Mouse (Mus musculus): ENCODE measurements at regions not wholly inside any gene's neighbourhood (a gene's known extent, or its start where the extent isn't known, plus 50 kb on each side); places are given as distances from the start of the nearest gene placed in this dataset.

GRCm38 (mm10) chr3:131785524-131785923 lies 221.0 kb downstream of the Papss1 start:
- Histone ChIP-seq H3K9ac (ENCODE audit: insufficient read depth, low read depth) (no peak overlapping the region), H3K9me3 (replicated peaks; ENCODE audit: low read length) (no peaks in the 10 kb centered on the region), H3K4me1 (ENCODE audit: control insufficient read depth in 1 of 2, insufficient read depth in 2 of 2) (peaks cover 2 to 8% of the 10 kb centered on the region in 2 experiments; a peak in 2 of 4 replicates), H3K79me2 (replicated peaks; ENCODE audit: control insufficient read depth, extremely low read depth, insufficient read depth, poor library complexity, severe bottlenecking) (no peaks in the 10 kb centered on the region), H3K4me2 (ENCODE audit: insufficient read depth, low read depth, poor library complexity, severe bottlenecking) (no peak overlapping the region), H3K4me3 (replicated peaks in 1 of 3; ENCODE audit: low read depth in 2 of 3, low read length in 2 of 3, poor library complexity in 1 of 3) (no peak overlapping the region), H3K27me3 (replicated peaks) (no peaks in the 10 kb centered on the region), H3K36me3 (replicated peaks in 1 of 2; ENCODE audit: control insufficient read depth in 1 of 2, insufficient read depth in 1 of 2, low read length in 1 of 2) (no peaks in the 10 kb centered on the region), H3K27ac (ENCODE audit: insufficient read depth, low read depth) (no peak overlapping the region)
- dilution Hi-C loops (cut with MboI; ENCODE audit: extremely low pct_ligation_motif_present, extremely low pct_unique_long_range_greater_than_20kb, low sequenced_read_pairs), result no loop called here
- no peak for DNase-seq (ENCODE audit: extremely low read depth)
- in situ Hi-C loops (cut with MboI; ENCODE audit: low pct_ligation_motif_present, low pct_unique_long_range_greater_than_20kb, low sequenced_read_pairs), result no loop called here
- TF ChIP-seq MEF2A (IDR thresholded peaks at IDR 0.05; ENCODE audit: borderline replicate concordance, low read depth, low read length) (no peak), TBP (conservative IDR thresholded peaks at IDR 0.05; ENCODE audit: low read depth, low read length) (no peak), TCF12 (IDR thresholded peaks at IDR 0.05; ENCODE audit: low read depth, low read length) (no peak), JUND (conservative IDR thresholded peaks at IDR 0.05; ENCODE audit: low read depth, low read length) (no peak), SIN3A (IDR thresholded peaks at IDR 0.05; ENCODE audit: low read length) (no peak)

- no peaks in the 10 kb centered on the region for H3K9me3 ChIP-seq (replicated peaks; ENCODE audit: low read length)
- no peak overlapping the region for H3K4me2 ChIP-seq (ENCODE audit: insufficient read depth, low read depth, poor library complexity, severe bottlenecking)
- H3K4me1 ChIP-seq (ENCODE audit: control insufficient read depth in 1 of 2, insufficient read depth in 2 of 2), result peaks cover 0 to 4% of the 10 kb centered on the region in 2 experiments; a peak in 2 of 4 replicates
- dilution Hi-C loops (cut with MboI; ENCODE audit: extremely low pct_ligation_motif_present, extremely low pct_unique_long_range_greater_than_20kb, low sequenced_read_pairs) (no loop called here), in situ Hi-C loops (cut with MboI; ENCODE audit: low pct_ligation_motif_present, low pct_unique_long_range_greater_than_20kb, low sequenced_read_pairs) (no loop called here)
- DNase-seq (ENCODE audit: extremely low read depth), result peak; percentile 44
- no peaks in the 10 kb centered on the region for H3K36me3 ChIP-seq (replicated peaks in 1 of 2; ENCODE audit: control insufficient read depth in 1 of 2, insufficient read depth in 1 of 2, low read length in 1 of 2)
- no peak overlapping the region for H3K27ac ChIP-seq (ENCODE audit: insufficient read depth, low read depth)
- no peak overlapping the region for H3K4me3 ChIP-seq (replicated peaks in 1 of 3; ENCODE audit: low read depth in 2 of 3, low read length in 2 of 3, poor library complexity in 1 of 3)
- no peaks in the 10 kb centered on the region for H3K79me2 ChIP-seq (replicated peaks; ENCODE audit: control insufficient read depth, extremely low read depth, insufficient read depth, poor library complexity, severe bottlenecking)
- H3K27me3 ChIP-seq (replicated peaks), result no peaks in the 10 kb centered on the region
- no peak overlapping the region for H3K9ac ChIP-seq (ENCODE audit: insufficient read depth, low read depth)
- no peak for TF ChIP-seq E2F4 (IDR thresholded peaks at IDR 0.05; ENCODE audit: insufficient replicate concordance, low read depth, low read length)
- TF ChIP-seq SMC3 (IDR thresholded peaks at IDR 0.05; ENCODE audit: low read depth, low read length), result no peak
- TF ChIP-seq MAFK (IDR thresholded peaks at IDR 0.05; ENCODE audit: insufficient replicate concordance, low read length), result no peak
- no peak for TF ChIP-seq BHLHE40 (IDR thresholded peaks at IDR 0.05; ENCODE audit: low read depth, low read length)
- no peak for TF ChIP-seq MAX (IDR thresholded peaks at IDR 0.05; ENCODE audit: low read length)
- TF ChIP-seq POLR2A (IDR thresholded peaks at IDR 0.05; ENCODE audit: low read depth, low read length), result no peak
- no peak for TF ChIP-seq ZKSCAN1 (IDR thresholded peaks at IDR 0.05; ENCODE audit: borderline replicate concordance, low read depth, low read length)
- TF ChIP-seq ZC3H11A (IDR thresholded peaks at IDR 0.05; ENCODE audit: low read depth, low read length), result no peak
- TF ChIP-seq ZNF384 (IDR thresholded peaks at IDR 0.05; ENCODE audit: low read depth, low read length), result no peak
- TF ChIP-seq GABPA (IDR thresholded peaks at IDR 0.05; ENCODE audit: insufficient replicate concordance, low read depth, low read length), result no peak
- no peak for TF ChIP-seq KAT2A (IDR thresholded peaks at IDR 0.05; ENCODE audit: insufficient replicate concordance, low read length)
- no peak for TF ChIP-seq NRF1 (IDR thresholded peaks at IDR 0.05; ENCODE audit: low read depth, low read length)
- TF ChIP-seq USF2 (conservative IDR thresholded peaks at IDR 0.05; ENCODE audit: low read depth, low read length), result no peak
- TF ChIP-seq RCOR1 (conservative IDR thresholded peaks at IDR 0.05; ENCODE audit: low read depth, low read length), result no peak
- TF ChIP-seq CTCF (conservative IDR thresholded peaks at IDR 0.05 in 1 of 2, IDR thresholded peaks at IDR 0.05 in 1 of 2; ENCODE audit: low read depth in 2 of 2, low read length in 2 of 2), result no peak
- TF ChIP-seq MXI1 (IDR thresholded peaks at IDR 0.05; ENCODE audit: low read depth, low read length), result no peak
- no peak for TF ChIP-seq HCFC1 (IDR thresholded peaks at IDR 0.05; ENCODE audit: low read depth, low read length)
- TF ChIP-seq EP300 (IDR thresholded peaks at IDR 0.05; ENCODE audit: low read length), result peak; percentile 69
- peak; percentile 57; the same call in 1 of the 2 replicates for TF ChIP-seq JUND (conservative IDR thresholded peaks at IDR 0.05; ENCODE audit: low read depth, low read length)
- no peak for TF ChIP-seq ZMIZ1 (IDR thresholded peaks at IDR 0.05; ENCODE audit: low read depth, low read length)
- TF ChIP-seq JUN (IDR thresholded peaks at IDR 0.05; ENCODE audit: insufficient read depth, low read depth, low read length), result peak; percentile 27; the same call in 1 of the 2 replicates
- TF ChIP-seq PAX5 (IDR thresholded peaks at IDR 0.05; ENCODE audit: low read length), result no peak
- TF ChIP-seq UBTF (IDR thresholded peaks at IDR 0.05; ENCODE audit: low read depth, low read length), result no peak
- TF ChIP-seq MAZ (IDR thresholded peaks at IDR 0.05; ENCODE audit: low read depth, low read length), result no peak
- TF ChIP-seq CHD1 (IDR thresholded peaks at IDR 0.05; ENCODE audit: low read depth, low read length), result no peak
- no peak for TF ChIP-seq POLR2AphosphoS2 (IDR thresholded peaks at IDR 0.05; ENCODE audit: low read depth, low read length)
- no peak for TF ChIP-seq TCF12 (IDR thresholded peaks at IDR 0.05; ENCODE audit: low read depth, low read length)
- TF ChIP-seq ETS1 (conservative IDR thresholded peaks at IDR 0.05; ENCODE audit: low read depth, low read length), result 0 out of 2 replicates have a peak, but pooled peaks have one; percentile 18
- TF ChIP-seq MEF2A (IDR thresholded peaks at IDR 0.05; ENCODE audit: borderline replicate concordance, low read depth, low read length), result no peak
- TF ChIP-seq CHD2 (IDR thresholded peaks at IDR 0.05; ENCODE audit: low read length), result 0 out of 2 replicates have a peak, but pooled peaks have one; percentile 25
- no peak for TF ChIP-seq TBP (conservative IDR thresholded peaks at IDR 0.05; ENCODE audit: low read depth, low read length)
- TF ChIP-seq RAD21 (IDR thresholded peaks at IDR 0.05; ENCODE audit: low read depth, low read length), result no peak
Observed at GRCm38 (mm10) chr3:131788321-131788720, 223.8 kb downstream of the Papss1 start.
